Mouse (Mus musculus) ES-E14 (cell line): ENCODE data around the gene Morc4. TPM values are rescaled to one million over a fixed set of nuclear protein-coding genes. Genes with fewer than 3 reads are reported as not detected.
A peak's percentile ranks its signal among the peaks of the same experiment; 100 is the strongest.

Experiments used
- DNase-seq: peaks from one replicate; pipeline ENCODE4 v3.0.0-alpha.2; 2013; ENCODE audit warnings: low read depth, low spot score
- H3K27ac ChIP-seq: 2 replicates; pipeline ENCODE4 v1.5.1; 2012; ENCODE audit warnings: low read depth, mild to moderate bottlenecking, low read length, moderate library complexity, mixed read lengths; ENCODE audit not compliant: poor library complexity, insufficient read depth, severe bottlenecking
- H3K36me3 ChIP-seq: 2 replicates; pipeline ENCODE4 v1.6.1; 2012; ENCODE audit warnings: mild to moderate bottlenecking, low read length, moderate library complexity, mixed read lengths; ENCODE audit not compliant: control insufficient read depth, poor library complexity, insufficient read depth, severe bottlenecking
- H3K4me1 ChIP-seq, 2 experiments: fragments of 150-350 bp in 1 of 2; sonication (generic) in 1 of 2; 2 replicates each; pipeline ENCODE4 v1.6.1; 2012; ENCODE audit warnings: low read length in 2 of 2, mild to moderate bottlenecking in 1 of 2, mixed read lengths in 1 of 2; ENCODE audit not compliant: control insufficient read depth in 2 of 2, insufficient read depth in 2 of 2, poor library complexity in 1 of 2
- H3K4me3 ChIP-seq, 2 experiments: fragments of 150-350 bp in 1 of 2; sonication (generic) in 1 of 2; 2 replicates each; pipeline ENCODE4 v1.5.1; 2012; ENCODE audit warnings: low read length in 2 of 2, low read depth in 1 of 2, mild to moderate bottlenecking in 1 of 2, mixed read lengths in 1 of 2; ENCODE audit not compliant: insufficient read depth in 1 of 2, poor library complexity in 1 of 2, severe bottlenecking in 1 of 2
- H3K9ac ChIP-seq: 2 replicates; pipeline ENCODE4 v1.6.1; 2012; ENCODE audit warnings: low read depth, mild to moderate bottlenecking, low read length, mixed read lengths; ENCODE audit not compliant: poor library complexity, insufficient read depth, severe bottlenecking
- H3K9me3 ChIP-seq: fragments of 150-350 bp; sonication (generic); 2 replicates; pipeline ENCODE4 v1.6.1; 2012; ENCODE audit warnings: low read depth, mild to moderate bottlenecking, low read length; ENCODE audit not compliant: control insufficient read depth, insufficient read depth
- CHD2 ChIP-seq: IDR thresholded peaks from 2 replicates; pipeline ENCODE4 v1.6.1; 2014; ENCODE audit warnings: mild to moderate bottlenecking, low read depth, low read length, inconsistent platforms
- HCFC1 ChIP-seq: IDR thresholded peaks from 2 replicates; pipeline ENCODE4 v1.6.1; 2012; ENCODE audit warnings: low read length, inconsistent platforms, borderline replicate concordance; ENCODE audit not compliant: insufficient read depth
- MAFK ChIP-seq: IDR thresholded peaks from 2 replicates; pipeline ENCODE4 v1.6.1; 2014; ENCODE audit warnings: mild to moderate bottlenecking, low read depth, low read length, inconsistent platforms; ENCODE audit not compliant: insufficient read depth
- ZC3H11A ChIP-seq: IDR thresholded peaks from 2 replicates; pipeline ENCODE4 v1.6.1; 2012; ENCODE audit warnings: low read depth, mild to moderate bottlenecking, inconsistent platforms, low read length, borderline replicate concordance
- ZNF384 ChIP-seq: IDR thresholded peaks from 2 replicates; pipeline ENCODE4 v1.6.1; 2012; ENCODE audit warnings: low read depth, low read length, inconsistent platforms
- in situ Hi-C, 2 experiments: fragments of 600-800 bp; cut with MboI; formaldehyde crosslinking; loops; one replicate each; pipeline ENCODE4 v1.15.1; 2025; ENCODE audit warnings: low sequenced_read_pairs in 2 of 2, inconsistent platforms in 1 of 2; ENCODE audit not compliant: unreplicated experiment in 2 of 2
- total RNA-seq: library from RNA; depleted of rRNA; stranded (reverse); fragments of 300-350 nt; gene quantifications from 2 replicates; pipeline ENCODE4 v1.2.3, GENCODE M21; 2012

Morc4 gene
- total RNA-seq, 1 experiment = 8.0 TPM

- no peaks in the 10 kb centered on the region for H3K9me3 ChIP-seq
- no peak for TF ChIP-seq HCFC1
- peaks cover 2% of the 10 kb centered on the region for H3K36me3 ChIP-seq
- H3K4me1 ChIP-seq = peaks cover 2 to 10% of the 10 kb centered on the region in 2 experiments; a peak in 2 of 4 replicates
- 0 out of 4 replicates have a peak overlapping the region, but pooled peaks of 1 of the 2 experiments have one; percentile 49 for H3K4me3 ChIP-seq
- peak overlapping the region; percentile 94; the same call in 1 of the 2 replicates for H3K27ac ChIP-seq
- in situ Hi-C loops = no loop called here
- DNase-seq = no peak
- H3K9ac ChIP-seq = no peak overlapping the region
Measured at GRCm38 (mm10) chrX:139781563-139781962, 89.9 kb downstream of the Morc4 start.

- no peak overlapping the region for H3K27ac ChIP-seq
- no peak for DNase-seq
- no peak overlapping the region for H3K4me3 ChIP-seq
- in situ Hi-C loops = no loop called here
- peaks cover 2% of the 10 kb centered on the region for H3K36me3 ChIP-seq
- peaks cover 2 to 9% of the 10 kb centered on the region in 2 experiments; a peak in 2 of 4 replicates for H3K4me1 ChIP-seq
- no peak for TF ChIP-seq ZC3H11A
- TF ChIP-seq ZNF384 = no peak
- no peak for TF ChIP-seq HCFC1
- TF ChIP-seq CHD2 = no peak
- no peak for TF ChIP-seq MAFK
- no peaks in the 10 kb centered on the region for H3K9me3 ChIP-seq
- no peak overlapping the region for H3K9ac ChIP-seq
Measured at GRCm38 (mm10) chrX:139780988-139781387, 90.5 kb downstream of the Morc4 start.

DNA sequence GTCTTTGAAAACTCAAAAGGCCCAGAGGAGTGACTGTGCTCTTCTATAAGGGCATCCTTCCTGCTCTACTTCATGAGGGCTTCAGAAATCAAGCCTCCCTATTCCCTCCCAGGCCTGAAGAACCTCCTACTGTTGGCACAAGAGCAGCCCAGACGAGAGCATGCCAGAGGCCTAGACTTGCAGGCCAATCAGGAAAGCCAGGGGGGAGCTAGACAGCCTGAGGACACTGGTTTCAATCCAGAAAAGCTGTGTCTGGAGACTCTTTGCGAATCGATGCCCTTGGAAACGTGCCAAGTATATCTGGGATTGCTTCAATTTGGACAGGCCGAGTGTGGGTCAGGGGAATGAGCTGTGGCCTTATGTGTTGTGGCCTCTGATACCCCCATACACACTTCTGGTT is 92.1 kb downstream of the Morc4 start:
- Histone ChIP-seq H3K4me1 (peaks cover 2 to 4% of the 10 kb centered on the region in 2 experiments; a peak in 2 of 4 replicates), H3K9ac (no peak overlapping the region), H3K4me3 (no peak overlapping the region), H3K36me3 (peaks cover 2% of the 10 kb centered on the region), H3K9me3 (no peaks in the 10 kb centered on the region), H3K27ac (no peak overlapping the region)
- TF ChIP-seq MAFK (no peak), CHD2 (no peak), ZC3H11A (no peak), ZNF384 (no peak), HCFC1 (no peak)
- in situ Hi-C loops = loop anchor here (5.0 to 10.0 kb wide), 2 partner anchors 53 to 55 kb away; no protein-coding TSS in a partner anchor
- no peak for DNase-seq

DNA sequence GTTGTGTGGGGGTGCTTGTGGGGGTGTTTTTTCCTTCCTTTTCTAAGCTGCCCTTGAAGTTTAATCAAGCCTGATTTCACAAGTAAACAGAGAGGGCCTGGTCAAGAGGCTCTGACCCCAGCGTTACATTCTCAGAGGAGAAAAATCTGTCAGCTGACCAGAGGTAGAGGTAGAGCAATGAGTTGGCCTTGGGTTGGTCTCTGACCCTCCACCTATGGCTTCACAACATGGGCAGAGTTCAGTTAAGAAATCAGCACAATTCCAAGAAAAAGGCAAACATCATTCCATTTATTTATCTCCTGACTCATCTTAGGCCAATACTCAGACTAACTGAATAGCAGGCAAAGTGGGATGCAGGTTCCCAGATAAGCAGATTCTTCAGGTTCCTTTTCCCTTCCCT is 92.6 kb downstream of the Morc4 start:
- DNase-seq = no peak
- Histone ChIP-seq H3K36me3 (peaks cover 2% of the 10 kb centered on the region), H3K4me1 (peaks cover 2 to 4% of the 10 kb centered on the region in 2 experiments; a peak in 2 of 4 replicates), H3K27ac (no peak overlapping the region), H3K9me3 (no peaks in the 10 kb centered on the region), H3K4me3 (no peak overlapping the region), H3K9ac (no peak overlapping the region)
- in situ Hi-C loops = loop anchor here (5.0 to 10.0 kb wide), 2 partner anchors 53 to 56 kb away; no protein-coding TSS in a partner anchor
- TF ChIP-seq ZC3H11A (no peak), MAFK (no peak), ZNF384 (no peak), HCFC1 (no peak)

DNA sequence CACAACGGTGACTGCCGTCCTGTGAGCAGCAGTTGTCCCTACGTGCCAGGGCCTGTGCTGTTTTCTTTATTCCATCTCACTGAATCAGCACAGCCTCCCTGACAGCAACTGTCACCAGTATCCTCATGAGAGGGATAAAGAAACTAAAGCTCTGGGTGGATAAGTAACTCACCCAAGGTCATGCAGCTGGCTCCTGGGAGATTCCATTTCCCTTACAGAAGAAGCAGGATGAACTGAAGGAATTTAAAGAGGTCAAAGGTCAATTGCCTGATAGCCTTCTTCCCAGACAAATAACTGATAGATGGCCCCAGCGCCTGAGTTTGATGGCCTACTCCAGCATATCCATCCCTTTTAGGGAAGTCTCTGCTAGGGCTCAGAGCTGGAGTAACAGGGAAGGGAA is 94.1 kb downstream of the Morc4 start:
- H3K36me3 ChIP-seq = peaks cover 2% of the 10 kb centered on the region
- no peak overlapping the region for H3K27ac ChIP-seq
- H3K9me3 ChIP-seq = no peaks in the 10 kb centered on the region
- no peak overlapping the region for H3K9ac ChIP-seq
- H3K4me3 ChIP-seq = no peak overlapping the region
- no peak for DNase-seq
- H3K4me1 ChIP-seq = peaks cover 2 to 4% of the 10 kb centered on the region in 2 experiments; a peak in 2 of 4 replicates
- in situ Hi-C loops = loop anchor here (5.0 to 10.0 kb wide), 2 partner anchors 55 to 57 kb away; no protein-coding TSS in a partner anchor
- TF ChIP-seq ZNF384 = no peak
- TF ChIP-seq MAFK = no peak
- no peak for TF ChIP-seq HCFC1
- TF ChIP-seq ZC3H11A = no peak
- no peak for TF ChIP-seq CHD2
